Mouse (Mus musculus) cerebellum, adult 11-12 months (tissue): Measurements from ENCODE around the gene Camta1.
A peak's percentile ranks its signal among the peaks of the same experiment; 100 is the strongest.

Experiments
- DNase-seq: peaks from one replicate; pipeline ENCODE4 v3.0.0; 2022

Gene Camta1

DNA sequence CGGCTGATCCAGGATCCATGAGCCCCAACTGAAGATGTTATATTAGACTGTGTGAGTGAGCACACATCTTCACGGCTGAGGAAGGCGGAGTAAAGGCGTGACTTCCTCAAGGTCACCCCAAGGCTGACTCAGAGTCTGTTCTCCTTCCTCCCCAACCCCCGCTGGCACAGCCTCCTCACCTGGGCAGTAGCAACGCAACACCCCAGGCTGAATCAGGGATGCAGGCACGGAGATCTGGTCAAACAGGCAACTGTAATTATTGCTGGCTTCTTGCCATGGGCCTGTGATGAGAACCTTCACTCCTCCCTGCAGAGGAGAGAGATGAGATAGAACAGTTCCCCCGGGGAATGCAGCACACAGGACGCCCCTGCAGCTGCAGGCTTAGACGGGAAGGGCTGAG, 723.5 kb downstream of the Camta1 start:
- DNase-seq: peak; percentile 79

GRCm38 (mm10) chr4:151137701-151138100, 724.0 kb downstream of the Camta1 start:
- DNase-seq: peak; percentile 61

- DNase-seq: peak; percentile 56
Measured at GRCm38 (mm10) chr4:151135491-151135890, 726.2 kb downstream of the Camta1 start.

- DNase-seq: no peak
Measured at GRCm38 (mm10) chr4:151133760-151134159, 727.9 kb downstream of the Camta1 start.

- DNase-seq: no peak
Measured at GRCm38 (mm10) chr4:151132493-151132892, 729.2 kb downstream of the Camta1 start.

DNA sequence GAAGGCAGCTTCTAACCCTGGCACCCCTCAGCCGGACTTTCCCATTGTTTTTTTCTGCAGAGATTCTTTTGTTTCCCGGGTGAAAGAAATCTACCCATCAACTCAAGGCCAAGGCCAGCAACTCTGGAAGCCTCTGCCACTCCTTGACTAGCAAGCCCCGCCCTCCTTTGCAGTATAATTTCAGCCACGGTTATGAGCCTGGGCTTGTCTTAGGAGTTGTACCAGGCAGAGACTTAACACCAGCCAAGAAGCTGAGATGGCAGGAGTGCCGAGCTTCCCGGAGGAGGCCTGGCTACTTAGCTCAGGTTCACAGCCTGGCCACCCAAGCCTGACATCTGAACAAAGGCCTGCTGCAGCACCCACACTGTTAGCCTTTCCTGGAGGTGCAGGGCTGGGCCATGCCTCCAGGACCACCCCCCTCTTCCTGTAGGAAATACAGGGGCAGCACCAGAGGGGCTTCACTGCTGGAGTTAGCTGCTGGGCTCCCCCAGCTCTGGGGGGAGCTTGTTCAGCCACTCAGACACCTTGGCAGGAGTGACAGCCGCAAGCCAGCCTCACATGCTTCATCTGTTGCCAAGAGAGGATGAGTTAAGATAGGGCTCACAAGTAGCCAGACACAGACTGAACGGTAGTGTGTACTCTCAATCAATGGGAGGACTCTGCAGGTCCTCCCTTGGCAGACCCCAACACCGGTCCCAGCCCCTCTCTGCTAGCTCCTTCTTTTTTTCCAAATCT, 730.8 kb downstream of the Camta1 start:
- DNase-seq: peak; percentile 49

GRCm38 (mm10) chr4:151129725-151130557, 731.7 kb downstream of the Camta1 start:
- peak; percentile 68 for DNase-seq

- peak; percentile 91 for DNase-seq
Measured at GRCm38 (mm10) chr4:151128641-151129541, 732.8 kb downstream of the Camta1 start.

DNA sequence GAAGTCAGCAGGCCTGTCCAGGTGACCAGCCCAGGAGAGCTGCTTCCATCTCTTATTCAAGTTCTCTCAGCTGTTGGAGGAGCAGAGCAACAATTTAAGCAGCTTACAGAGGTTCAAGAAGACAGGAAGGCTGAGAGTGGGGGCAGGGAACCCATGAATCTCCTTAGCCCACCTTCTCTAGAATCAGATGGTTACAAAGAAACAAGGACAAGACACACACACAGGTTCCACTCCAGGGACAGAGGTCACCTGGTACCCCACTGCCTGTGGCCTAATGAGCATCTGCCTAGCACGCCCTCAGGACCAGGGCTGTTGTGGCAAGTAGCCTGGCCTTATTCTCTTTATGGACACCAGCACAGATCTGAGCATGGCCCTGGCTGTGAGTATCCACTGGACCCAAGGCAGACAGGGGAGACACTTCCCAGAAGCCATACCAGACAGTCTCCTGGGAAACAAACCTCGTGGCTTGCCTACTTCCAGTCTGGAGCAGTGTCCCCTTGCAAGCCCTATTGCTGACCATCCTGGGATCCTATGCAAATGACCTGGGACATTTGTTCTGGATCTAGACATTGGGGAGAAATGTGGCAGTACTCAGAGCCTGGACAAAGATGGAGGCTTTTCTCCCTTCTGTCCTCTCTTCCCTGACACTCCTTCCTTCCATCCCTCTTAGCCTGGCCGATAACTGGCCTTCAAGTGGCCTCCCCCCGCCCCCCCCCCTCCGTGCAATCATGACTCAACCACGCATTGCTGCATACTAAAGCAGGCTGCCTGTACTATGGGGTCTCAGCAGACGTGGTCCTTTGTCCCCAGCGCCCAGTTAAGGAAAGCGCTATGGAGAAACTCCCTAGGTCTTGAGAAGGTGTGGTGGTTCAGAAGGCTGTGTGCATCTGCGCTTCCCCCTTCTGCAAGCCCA, 733.8 kb downstream of the Camta1 start:
- DNase-seq: no peak

DNA sequence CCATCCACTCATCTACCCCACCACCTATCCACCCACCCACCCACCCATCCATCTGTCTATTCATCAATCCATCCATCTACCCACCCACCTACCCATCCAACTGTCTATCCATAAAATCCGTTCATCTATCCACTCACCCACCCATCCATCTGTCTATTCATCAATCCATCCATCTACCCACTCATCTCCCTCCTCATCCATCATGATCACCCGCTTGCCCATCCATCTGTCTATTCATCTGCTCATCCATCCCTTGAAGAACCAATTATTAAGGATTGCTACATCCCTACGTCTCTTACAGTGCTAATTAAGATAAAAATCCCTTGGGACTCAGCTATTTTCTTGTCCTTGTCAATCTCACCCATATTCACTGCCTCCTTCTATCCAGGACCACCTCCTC, 742.8 kb downstream of the Camta1 start:
- no peak for DNase-seq

- no peak for DNase-seq
Measured at GRCm38 (mm10) chr4:151114574-151114973, 747.1 kb downstream of the Camta1 start.

GRCm38 (mm10) chr4:151111226-151111625, 750.5 kb downstream of the Camta1 start:
- no peak for DNase-seq

- DNase-seq: no peak
Measured at GRCm38 (mm10) chr4:151108834-151109241, 752.8 kb downstream of the Camta1 start.

DNA sequence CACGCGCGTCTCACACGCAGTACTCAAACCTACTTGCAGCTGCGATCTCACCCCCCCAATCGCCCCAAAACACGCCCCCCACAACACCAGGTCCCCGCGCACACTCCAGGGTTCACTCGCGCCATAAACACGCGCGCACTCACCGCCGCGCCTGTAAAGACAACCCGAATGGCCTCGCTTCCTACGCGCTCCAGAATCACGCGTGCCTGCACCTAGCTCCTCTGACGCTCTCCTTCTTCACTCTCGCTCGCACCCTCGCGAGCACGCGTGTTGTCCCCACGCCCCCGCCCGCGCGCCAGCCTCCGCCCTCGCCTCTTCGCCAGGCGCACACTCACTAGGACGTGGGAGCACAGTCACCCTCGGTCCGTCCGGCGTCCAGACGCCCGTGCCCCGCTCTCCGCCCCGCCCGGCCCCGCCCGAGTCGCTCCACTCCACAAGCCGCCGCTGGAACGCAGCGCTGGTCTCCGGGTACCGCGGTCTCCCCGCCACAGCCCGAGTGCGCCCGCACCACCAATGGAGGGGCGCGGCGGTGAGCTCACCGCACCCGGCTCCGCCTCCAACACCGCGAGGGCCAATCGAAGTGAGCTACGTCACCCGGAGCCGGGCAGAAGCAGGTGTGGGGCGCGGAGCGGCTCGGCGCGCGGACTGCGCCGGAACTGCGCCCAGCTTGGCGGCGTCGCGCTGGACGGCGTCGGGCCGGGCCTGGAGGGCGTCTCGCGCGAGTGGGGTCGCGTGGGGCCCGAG, 753.5 kb downstream of the Camta1 start:
- DNase-seq: peak; percentile 93

DNA sequence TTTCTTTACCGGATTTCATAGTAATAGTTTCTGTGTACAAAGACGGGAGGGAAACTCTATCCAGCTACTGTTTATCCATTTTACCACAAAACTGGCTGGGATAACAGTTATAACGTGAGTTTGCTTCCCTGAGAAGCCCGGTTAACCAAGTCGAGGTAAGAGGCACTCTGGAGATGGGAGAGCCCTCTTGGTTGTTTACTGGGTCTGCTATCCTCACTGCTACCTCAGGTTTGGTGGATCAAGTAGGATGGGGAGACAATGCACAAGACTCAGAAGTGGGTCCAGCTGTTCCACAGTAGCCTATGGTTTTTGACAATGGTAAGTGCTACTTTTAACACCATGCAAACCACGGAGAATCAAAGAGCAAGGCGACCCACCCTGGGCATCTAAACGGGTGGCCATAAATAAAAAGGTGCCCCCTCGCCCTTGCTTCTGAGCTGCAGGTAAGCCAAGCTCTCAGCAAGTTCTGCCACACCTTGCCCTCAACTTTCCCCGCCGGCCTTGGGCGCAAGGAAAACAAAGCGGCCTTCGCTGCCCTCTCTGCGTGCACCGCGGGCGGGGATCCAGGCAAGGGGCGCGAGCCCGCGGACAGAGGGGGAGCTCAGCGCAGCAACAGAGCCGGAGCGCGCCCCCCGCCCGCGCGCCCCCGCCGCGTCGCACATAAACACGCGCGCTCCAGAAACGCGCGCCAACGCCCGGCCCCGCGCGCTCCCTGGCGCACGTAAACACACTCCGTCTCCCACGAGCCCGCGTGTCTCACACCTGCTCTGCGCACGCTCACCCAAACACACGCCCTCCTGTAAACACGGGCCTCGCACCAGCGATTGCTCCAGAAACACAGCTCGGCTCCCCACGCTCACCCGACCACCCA, 754.3 kb downstream of the Camta1 start:
- peak; percentile 78 for DNase-seq

GRCm38 (mm10) chr4:151106468-151106867, 755.2 kb downstream of the Camta1 start:
- DNase-seq: no peak

DNA sequence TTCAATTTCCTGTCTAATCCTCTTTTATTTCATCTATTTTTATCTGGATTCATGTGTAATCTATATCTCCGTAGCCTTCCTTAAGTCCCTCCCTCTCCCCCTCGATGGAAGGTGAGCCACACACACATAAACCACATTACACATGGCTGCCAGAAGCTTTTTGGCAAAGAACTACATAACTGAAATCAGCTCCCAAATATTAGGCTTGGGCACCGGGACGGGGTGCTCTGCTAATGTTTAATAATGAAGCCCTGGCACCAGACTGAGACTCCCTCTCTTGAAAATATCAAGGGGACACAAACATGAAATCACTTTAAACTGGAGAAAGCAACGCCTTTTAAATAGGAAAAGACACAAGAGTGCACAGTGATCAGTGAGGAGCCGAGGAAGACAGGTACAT, 755.8 kb downstream of the Camta1 start:
- DNase-seq: no peak

DNA sequence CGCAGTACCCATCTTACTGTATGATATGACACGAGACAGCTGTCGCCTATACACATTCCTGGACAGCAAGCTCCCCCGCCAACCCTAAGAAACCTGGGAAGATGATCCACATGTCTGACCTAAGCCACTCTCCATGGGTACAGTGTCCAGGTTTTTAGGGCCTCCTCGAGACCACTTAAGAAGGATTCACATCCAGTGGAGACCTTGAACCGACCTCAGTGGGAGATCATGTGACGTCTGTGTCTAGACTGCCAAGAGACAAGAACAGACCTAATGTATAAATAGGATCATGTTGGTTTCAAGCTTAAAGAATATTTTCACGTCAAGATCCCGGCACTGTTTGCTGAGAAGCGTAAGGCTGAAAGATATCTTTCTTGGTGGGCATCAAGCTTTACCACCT, 757.5 kb downstream of the Camta1 start:
- no peak for DNase-seq

- no peak for DNase-seq
Measured at GRCm38 (mm10) chr4:151103646-151104045, 758.0 kb downstream of the Camta1 start.

- no peak for DNase-seq
Measured at GRCm38 (mm10) chr4:151097104-151097438, 764.6 kb downstream of the Camta1 start.
